Mouse (Mus musculus) embryonic facial prominence, embryonic 10.5 days (tissue): ENCODE data around the gene Gphb5. TPM values are rescaled to one million over a fixed set of nuclear protein-coding genes. Genes with fewer than 3 reads are reported as not detected.

ENCODE experiments used
- DNase-seq: peaks from one replicate; pipeline ENCODE4 v3.0.0-alpha.2; 2017; ENCODE audit warnings: low spot score
- H3K27ac ChIP-seq: fragments of 300-500 bp; sonication (generic); replicated peaks from 2 replicates; pipeline ENCODE4 v1.5.1; 2016; ENCODE audit warnings: mild to moderate bottlenecking
- H3K27me3 ChIP-seq: fragments of 300-500 bp; sonication (generic); replicated peaks from 2 replicates; pipeline ENCODE4 v1.6.1; 2016; ENCODE audit warnings: low read depth, mild to moderate bottlenecking; ENCODE audit not compliant: poor library complexity, severe bottlenecking
- H3K36me3 ChIP-seq: fragments of 300-500 bp; sonication (generic); replicated peaks from 2 replicates; pipeline ENCODE4 v1.6.1; 2016; ENCODE audit warnings: mild to moderate bottlenecking, moderate library complexity
- H3K4me1 ChIP-seq: fragments of 300-500 bp; sonication (generic); 2 replicates; pipeline ENCODE4 v1.6.1; 2016
- H3K4me3 ChIP-seq: fragments of 300-500 bp; sonication (generic); 2 replicates; pipeline ENCODE4 v1.5.1; 2016; ENCODE audit warnings: mild to moderate bottlenecking, moderate library complexity
- H3K9me3 ChIP-seq: fragments of 300-500 bp; sonication (generic); 2 replicates; pipeline ENCODE4 v1.6.1; 2016; ENCODE audit warnings: mild to moderate bottlenecking
- WGBS: fragments of 180-500 bp; shearing (Covaris S2); methylation state at CpG from one replicate; pipeline ENCODE4 v1.1.7; 2016; 5-methylcytosine and 5-hydroxymethylcytosine counted together
- polyA plus RNA-seq: library from polyadenylated mRNA; unstranded; fragments of >200 nt; fragmentation: Nextera tagmentation; extraction: Ambion mirVana; gene quantifications from 2 replicates; pipeline ENCODE4 v1.2.1, GENCODE M21; 2016

Gene Gphb5
- polyA plus RNA-seq, 1 experiment from 2014 or later, result not detected

DNA sequence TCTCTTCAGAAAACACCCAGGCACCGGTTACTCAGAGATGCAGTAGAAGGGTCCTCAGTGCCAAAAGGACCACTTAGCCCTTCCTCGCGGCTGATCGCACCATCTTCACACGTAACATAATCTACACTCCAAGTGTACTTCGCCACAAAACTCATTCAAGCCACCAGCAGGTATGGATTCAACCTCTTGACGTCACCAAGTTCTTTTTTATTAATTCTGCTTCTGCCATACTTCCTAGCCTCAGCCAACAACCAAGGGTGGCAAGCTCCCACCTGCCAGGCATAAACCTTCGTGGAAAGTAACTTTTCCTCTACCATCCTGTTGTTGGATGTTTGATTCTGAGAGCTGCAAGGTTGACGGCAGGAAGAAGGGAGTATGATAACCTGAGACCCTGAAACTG lies 28.1 kb downstream of the Gphb5 start:
- peaks cover 4% of the 10 kb centered on the region; the same call in 1 of the 2 replicates for H3K4me1 ChIP-seq
- H3K36me3 ChIP-seq, result no peaks in the 10 kb centered on the region
- WGBS, result 94% methylated on average over 9 of the region's 9 CpGs
- H3K9me3 ChIP-seq, result no peaks in the 10 kb centered on the region
- H3K4me3 ChIP-seq, result no peak overlapping the region
- no peaks in the 10 kb centered on the region for H3K27me3 ChIP-seq
- no peak for DNase-seq
- H3K27ac ChIP-seq, result no peak overlapping the region

DNA sequence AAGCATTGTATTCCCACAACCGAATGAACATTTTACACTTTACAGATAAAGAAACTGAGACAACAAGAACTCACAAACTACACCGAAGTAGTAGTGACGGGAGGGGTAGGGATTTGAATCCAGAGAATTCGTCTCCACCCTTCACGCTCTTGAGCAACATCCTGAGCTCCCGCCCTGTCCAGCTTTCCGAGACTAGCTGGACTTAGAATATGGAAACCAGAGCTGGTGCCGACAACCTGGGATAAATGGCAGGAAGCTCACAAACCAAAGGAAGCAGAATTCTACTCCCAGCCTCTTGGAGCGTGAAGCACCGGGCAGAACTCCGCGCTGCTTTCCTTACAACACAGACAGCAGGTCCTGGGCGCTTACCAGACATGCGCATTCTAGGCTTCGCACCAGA lies 28.7 kb downstream of the Gphb5 start:
- no peaks in the 10 kb centered on the region for H3K9me3 ChIP-seq
- H3K36me3 ChIP-seq, result no peaks in the 10 kb centered on the region
- peaks cover 4% of the 10 kb centered on the region; the same call in 1 of the 2 replicates for H3K4me1 ChIP-seq
- no peak overlapping the region for H3K4me3 ChIP-seq
- no peak for DNase-seq
- no peak overlapping the region for H3K27ac ChIP-seq
- H3K27me3 ChIP-seq, result no peaks in the 10 kb centered on the region
- 93% methylated on average over 15 of the region's 15 CpGs for WGBS

DNA sequence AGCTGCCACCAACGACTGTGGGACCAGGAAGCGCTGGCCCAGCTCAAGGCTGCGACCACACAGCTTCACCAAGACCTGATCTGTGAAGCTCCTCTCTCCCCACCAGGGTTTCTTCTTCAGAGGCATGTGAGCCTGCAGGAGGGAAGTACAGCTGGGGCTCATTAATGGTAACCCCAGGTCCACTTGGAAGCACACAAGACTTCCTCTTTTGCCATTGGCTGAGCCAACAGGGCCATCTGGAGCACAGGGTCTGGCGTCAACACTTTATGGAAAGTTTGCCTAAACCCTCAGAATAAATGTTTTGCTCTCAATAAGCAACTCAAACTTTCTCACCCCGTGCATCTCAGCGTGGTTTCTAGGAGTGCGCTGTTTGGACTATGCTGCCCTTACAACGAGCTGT lies 29.4 kb downstream of the Gphb5 start:
- Histone ChIP-seq H3K36me3 (no peaks in the 10 kb centered on the region), H3K4me3 (no peak overlapping the region), H3K9me3 (no peaks in the 10 kb centered on the region), H3K27ac (no peak overlapping the region), H3K4me1 (peaks cover 4% of the 10 kb centered on the region; the same call in 1 of the 2 replicates), H3K27me3 (no peaks in the 10 kb centered on the region)
- DNase-seq, result no peak
- WGBS, result 78% methylated on average over 8 of the region's 8 CpGs

DNA sequence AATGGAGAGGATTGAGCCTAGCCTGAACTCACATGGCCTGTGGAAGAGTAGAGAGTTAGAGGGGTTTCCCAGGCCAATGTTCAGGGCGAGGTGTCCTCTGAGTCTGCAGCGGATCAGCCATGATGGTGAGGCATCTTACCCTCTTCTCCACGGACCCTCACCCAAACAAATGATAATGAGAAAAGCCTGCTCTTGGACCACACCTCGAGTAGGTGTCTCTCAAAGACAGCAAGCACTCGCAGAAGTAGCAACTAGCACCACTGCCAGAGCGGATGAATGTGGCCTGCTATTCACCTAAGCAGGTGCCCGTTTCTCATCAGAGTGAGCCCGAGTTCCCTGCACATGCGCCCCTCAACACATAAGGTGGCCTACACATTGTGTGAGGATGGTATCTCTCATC lies 29.9 kb downstream of the Gphb5 start:
- no peak overlapping the region for H3K27ac ChIP-seq
- WGBS, result 91% methylated on average over 9 of the region's 9 CpGs
- H3K9me3 ChIP-seq, result no peaks in the 10 kb centered on the region
- no peak for DNase-seq
- no peak overlapping the region for H3K4me3 ChIP-seq
- no peaks in the 10 kb centered on the region for H3K36me3 ChIP-seq
- peaks cover 4% of the 10 kb centered on the region; the same call in 1 of the 2 replicates for H3K4me1 ChIP-seq
- no peaks in the 10 kb centered on the region for H3K27me3 ChIP-seq

DNA sequence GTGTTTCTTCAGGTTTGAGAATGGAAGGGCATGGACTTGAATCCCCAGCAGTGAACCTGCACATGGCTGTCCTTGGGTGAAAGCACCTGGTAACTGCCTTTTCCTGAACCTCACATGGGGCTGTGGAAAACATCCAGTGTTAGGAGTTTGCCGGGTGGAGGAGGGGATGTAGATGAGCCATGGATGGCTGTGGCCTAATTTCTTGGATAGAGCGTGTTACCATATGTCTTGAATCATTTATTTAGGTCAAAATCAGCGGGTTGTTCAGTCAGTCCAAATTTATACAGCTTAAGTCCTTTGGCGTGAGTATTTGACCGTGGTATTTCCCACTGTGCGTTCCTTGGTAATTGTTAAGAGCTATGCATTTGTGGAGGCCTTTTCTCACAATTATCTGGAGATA lies 40.5 kb downstream of the Gphb5 start:
- Histone ChIP-seq H3K4me1 (no peaks in the 10 kb centered on the region), H3K27ac (no peak overlapping the region), H3K27me3 (no peaks in the 10 kb centered on the region), H3K4me3 (no peak overlapping the region), H3K36me3 (0 out of 2 replicates have a peak, but pooled peaks cover 3% of the 10 kb centered on the region), H3K9me3 (no peaks in the 10 kb centered on the region)
- DNase-seq, result no peak
- WGBS, result 93% methylated on average over 6 of the region's 6 CpGs

DNA sequence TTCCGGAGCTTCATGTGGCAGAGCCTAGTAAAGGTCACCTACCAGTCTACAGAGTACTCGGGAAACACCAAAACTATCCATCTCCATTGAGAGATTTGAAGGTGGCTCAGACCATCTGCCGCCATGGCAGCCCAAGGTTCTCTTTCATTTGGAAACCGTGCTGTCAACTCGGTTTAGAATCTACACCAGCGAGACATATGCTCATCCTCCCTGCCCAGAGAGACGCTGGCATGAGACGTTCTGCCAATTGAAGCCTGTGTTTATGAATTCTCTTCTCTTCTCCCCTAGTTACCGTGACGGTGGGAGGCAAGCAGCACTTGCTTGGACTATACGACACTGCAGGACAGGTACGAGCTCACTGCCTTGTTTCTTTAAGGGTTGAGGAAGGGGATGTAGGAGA lies 41.5 kb downstream of the Gphb5 start:
- no peak for DNase-seq
- 92% methylated on average over 12 of the region's 12 CpGs for WGBS

DNA sequence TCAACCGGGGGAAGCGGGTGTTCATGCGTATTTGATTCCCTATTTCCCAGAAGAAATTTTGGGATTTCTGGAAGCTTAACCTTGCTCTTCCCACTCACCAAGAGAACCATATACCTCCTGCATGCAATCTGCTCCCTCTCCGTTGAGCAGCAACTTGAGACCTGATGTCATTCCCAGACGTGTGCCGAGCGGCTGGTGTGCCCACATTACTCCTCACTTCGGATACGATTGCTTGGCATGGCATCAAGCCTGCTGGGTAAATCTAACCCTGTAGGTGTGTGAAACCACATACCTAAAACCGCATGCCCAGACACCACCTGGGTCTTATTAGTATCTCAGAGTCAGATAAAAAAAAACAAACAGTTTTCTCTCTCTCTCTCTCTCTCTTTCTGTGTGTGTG lies 42.1 kb downstream of the Gphb5 start:
- H3K27ac ChIP-seq, result no peak overlapping the region
- H3K27me3 ChIP-seq, result no peaks in the 10 kb centered on the region
- 0 out of 2 replicates have a peak, but pooled peaks cover 3% of the 10 kb centered on the region for H3K36me3 ChIP-seq
- 92% methylated on average over 10 of the region's 10 CpGs for WGBS
- DNase-seq, result no peak
- no peaks in the 10 kb centered on the region for H3K9me3 ChIP-seq
- H3K4me3 ChIP-seq, result no peak overlapping the region
- no peaks in the 10 kb centered on the region for H3K4me1 ChIP-seq

More for the DNA sequence above, 41.5 kb downstream of the Gphb5 start:
- H3K27me3 ChIP-seq, result no peaks in the 10 kb centered on the region
- no peaks in the 10 kb centered on the region for H3K4me1 ChIP-seq
- no peak overlapping the region for H3K27ac ChIP-seq
- H3K9me3 ChIP-seq, result no peaks in the 10 kb centered on the region
- no peak overlapping the region for H3K4me3 ChIP-seq
- 0 out of 2 replicates have a peak, but pooled peaks cover 3% of the 10 kb centered on the region for H3K36me3 ChIP-seq

DNA sequence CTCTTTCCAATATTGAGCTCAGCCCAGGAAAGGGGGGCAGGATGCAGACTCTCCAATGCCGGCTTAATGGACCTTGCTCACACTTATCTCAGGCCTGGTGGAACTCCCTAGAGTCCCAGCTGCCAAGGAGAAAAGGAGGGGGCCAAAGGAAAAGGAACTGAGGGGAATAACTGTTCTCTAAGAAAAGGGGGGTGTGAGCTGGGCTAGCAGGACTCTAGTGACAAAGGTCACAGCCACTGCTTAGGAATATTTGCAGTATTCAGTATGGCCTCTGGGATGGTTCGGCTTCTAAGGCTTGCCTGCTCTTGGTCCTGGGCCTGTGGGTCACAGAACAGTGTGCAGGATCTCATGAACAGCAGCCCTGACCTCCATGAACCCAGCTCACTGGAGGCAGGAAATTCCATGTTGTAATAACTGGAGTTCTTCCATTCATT lies 47.1 kb downstream of the Gphb5 start:
- no peaks in the 10 kb centered on the region for H3K36me3 ChIP-seq
- DNase-seq, result no peak
- no peak overlapping the region for H3K4me3 ChIP-seq
- 71% methylated on average over 2 of the region's 2 CpGs for WGBS
- no peaks in the 10 kb centered on the region for H3K27me3 ChIP-seq
- H3K27ac ChIP-seq, result no peak overlapping the region
- H3K9me3 ChIP-seq, result no peaks in the 10 kb centered on the region
- no peaks in the 10 kb centered on the region for H3K4me1 ChIP-seq

DNA sequence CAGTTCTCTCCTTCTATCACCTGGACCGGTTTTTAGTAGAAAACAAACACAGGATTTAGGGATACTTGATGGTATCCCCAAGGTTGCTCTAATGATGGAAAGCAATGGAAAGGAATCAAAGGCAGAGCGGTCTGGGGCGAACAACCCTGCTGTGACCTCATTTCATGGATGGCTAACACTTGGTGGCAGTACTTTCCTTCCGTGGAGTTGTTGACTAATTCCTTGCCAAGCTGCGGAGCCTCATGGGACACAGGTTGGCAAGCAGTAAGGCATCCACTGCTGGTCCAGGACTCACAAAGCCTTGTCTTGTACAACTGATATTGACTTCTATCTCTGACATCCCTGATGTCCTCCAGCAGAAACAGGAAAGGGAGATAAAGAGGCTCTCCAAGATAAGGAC lies 48.1 kb downstream of the Gphb5 start:
- H3K27me3 ChIP-seq, result no peaks in the 10 kb centered on the region
- no peaks in the 10 kb centered on the region for H3K9me3 ChIP-seq
- 83% methylated on average over 5 of the region's 5 CpGs for WGBS
- H3K4me1 ChIP-seq, result no peaks in the 10 kb centered on the region
- no peak for DNase-seq
- H3K36me3 ChIP-seq, result no peaks in the 10 kb centered on the region
- no peak overlapping the region for H3K27ac ChIP-seq
- H3K4me3 ChIP-seq, result no peak overlapping the region

DNA sequence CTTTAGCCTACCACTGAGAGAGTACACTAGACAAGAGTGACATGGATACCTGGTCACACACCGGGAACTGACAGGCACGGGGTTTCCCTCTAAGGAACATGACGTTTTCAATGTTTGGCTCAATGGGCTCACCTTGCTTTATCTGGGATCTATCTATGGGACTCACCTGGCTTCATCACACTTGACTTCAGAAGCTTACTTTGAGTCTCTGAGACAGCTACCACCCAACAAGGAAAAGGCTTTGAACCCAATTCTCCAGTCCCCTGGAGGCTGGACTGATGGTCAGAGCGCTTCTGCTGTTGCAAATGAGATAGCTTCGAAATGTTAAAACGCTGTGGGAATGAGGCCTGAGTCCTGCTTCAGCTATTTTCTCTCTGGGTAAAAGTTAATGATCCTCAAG lies 49.2 kb downstream of the Gphb5 start:
- H3K27ac ChIP-seq, result no peak overlapping the region
- H3K36me3 ChIP-seq, result no peaks in the 10 kb centered on the region
- no peaks in the 10 kb centered on the region for H3K4me1 ChIP-seq
- WGBS, result 93% methylated on average over 6 of the region's 6 CpGs
- H3K9me3 ChIP-seq, result no peaks in the 10 kb centered on the region
- H3K27me3 ChIP-seq, result no peaks in the 10 kb centered on the region
- H3K4me3 ChIP-seq, result no peak overlapping the region
- no peak for DNase-seq

DNA sequence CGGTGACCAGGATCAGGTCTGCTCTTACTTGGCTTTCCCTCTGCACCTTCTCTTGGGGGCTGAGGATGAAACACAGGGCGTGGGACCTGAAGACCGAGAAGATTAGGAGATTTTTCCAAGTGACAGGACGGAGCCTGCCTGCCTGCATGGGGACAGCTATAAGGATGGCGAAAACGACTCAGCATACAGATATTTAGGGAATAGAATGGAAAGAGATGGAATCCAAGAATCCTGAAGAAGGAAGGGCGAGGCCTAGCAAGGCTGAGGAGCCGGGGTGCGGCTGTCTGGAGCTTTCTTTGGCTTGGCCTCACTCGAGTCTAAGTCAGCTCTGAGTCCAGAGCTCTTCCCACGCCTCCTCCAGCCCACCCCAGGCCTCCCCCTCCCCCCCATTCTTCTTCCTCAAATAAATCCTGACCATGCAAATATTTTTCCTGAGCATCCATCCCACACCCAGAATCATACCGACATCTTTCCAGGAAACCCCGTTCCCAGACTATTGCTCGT lies 50.9 kb downstream of the Gphb5 start:
- Histone ChIP-seq H3K36me3 (no peaks in the 10 kb centered on the region), H3K9me3 (no peaks in the 10 kb centered on the region), H3K4me1 (no peaks in the 10 kb centered on the region), H3K27me3 (no peaks in the 10 kb centered on the region), H3K4me3 (no peak overlapping the region), H3K27ac (no peak overlapping the region)
- 93% methylated on average over 14 of the region's 14 CpGs for WGBS
- no peak for DNase-seq

DNA sequence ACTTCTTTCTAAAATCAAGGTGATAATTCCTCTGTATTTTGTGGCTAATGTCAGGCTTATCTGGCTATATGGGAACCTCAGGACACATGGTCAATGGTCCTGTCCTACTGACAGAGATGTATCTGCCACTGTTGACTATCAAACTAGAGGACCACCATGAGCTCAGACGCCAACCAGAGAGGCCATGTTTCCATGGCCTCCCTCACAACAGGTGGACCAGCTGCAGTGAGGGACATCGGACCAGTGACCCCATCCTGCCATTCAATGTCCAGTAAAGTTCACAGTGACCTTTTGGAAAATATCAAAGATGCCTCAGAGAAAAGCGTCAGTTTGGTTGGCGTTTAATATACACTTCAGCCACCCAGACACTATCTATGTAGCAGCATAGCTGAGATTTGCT lies 52.2 kb downstream of the Gphb5 start:
- Histone ChIP-seq H3K4me1 (no peaks in the 10 kb centered on the region), H3K27ac (no peak overlapping the region), H3K4me3 (no peak overlapping the region), H3K9me3 (no peaks in the 10 kb centered on the region), H3K36me3 (no peaks in the 10 kb centered on the region), H3K27me3 (no peaks in the 10 kb centered on the region)
- WGBS, result 94% methylated on average over 4 of the region's 4 CpGs
- DNase-seq, result no peak

DNA sequence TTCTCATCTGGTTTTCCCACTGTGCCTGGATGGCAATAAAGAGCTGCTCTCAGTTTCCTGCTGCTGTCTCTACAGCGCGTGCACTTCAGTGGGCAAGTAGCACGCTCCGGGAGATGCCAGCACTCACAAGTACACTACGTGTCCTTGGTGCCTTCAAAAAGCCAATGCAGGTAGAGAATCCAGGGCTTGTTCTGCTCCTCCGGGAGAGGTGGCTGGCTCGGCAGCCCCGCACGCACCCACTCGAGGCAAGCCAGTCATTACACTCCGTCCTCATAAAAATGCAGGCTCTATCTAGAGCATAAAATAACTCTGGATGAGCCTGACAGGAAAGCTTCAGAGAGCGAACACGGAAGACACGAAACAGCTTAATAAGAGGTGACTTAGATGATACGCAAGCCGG lies 54.1 kb downstream of the Gphb5 start:
- H3K27ac ChIP-seq, result no peak overlapping the region
- H3K4me1 ChIP-seq, result no peaks in the 10 kb centered on the region
- DNase-seq, result no peak
- no peaks in the 10 kb centered on the region for H3K9me3 ChIP-seq
- H3K36me3 ChIP-seq, result no peaks in the 10 kb centered on the region
- no peaks in the 10 kb centered on the region for H3K27me3 ChIP-seq
- H3K4me3 ChIP-seq, result no peak overlapping the region
- WGBS, result 93% methylated on average over 16 of the region's 16 CpGs
